Mouse (Mus musculus) stomach, postnatal 0 days (tissue): ENCODE measurements at regions not wholly inside any gene's neighbourhood (a gene's known extent, or its start where the extent isn't known, plus 50 kb on each side); places are given as distances from the start of the nearest gene placed in this dataset.

Source experiments
- ATAC-seq: fragments of 200-750 bp; cut with Nextera tagmentation; 2 replicates; pipeline ENCODE4 v1.8.0; 2017; ENCODE audit not compliant: low FRiP score, low TSS enrichment
- DNase-seq: peaks from one replicate; pipeline ENCODE4 v3.0.0-alpha.2; 2016; ENCODE audit warnings: low spot score
- H3K27ac ChIP-seq: fragments of 300-500 bp; sonication (generic); replicated peaks from 2 replicates; pipeline ENCODE4 v1.5.1; 2014; ENCODE audit warnings: mild to moderate bottlenecking, control low read depth
- H3K27me3 ChIP-seq: fragments of 300-500 bp; sonication (generic); 2 replicates; pipeline ENCODE4 v1.6.1; 2014; ENCODE audit warnings: low read length; ENCODE audit not compliant: control insufficient read depth, insufficient read depth
- H3K36me3 ChIP-seq: fragments of 300-500 bp; sonication (generic); 2 replicates; pipeline ENCODE4 v1.6.1; 2014; ENCODE audit warnings: low read length, mixed read lengths; ENCODE audit not compliant: control insufficient read depth, insufficient read depth
- H3K4me1 ChIP-seq: fragments of 300-500 bp; sonication (generic); replicated peaks from 2 replicates; pipeline ENCODE4 v1.6.1; 2014; ENCODE audit warnings: antibody characterized with exemption; ENCODE audit not compliant: control insufficient read depth, insufficient read depth
- H3K4me2 ChIP-seq: fragments of 300-500 bp; sonication (generic); replicated peaks from 2 replicates; pipeline ENCODE4 v1.6.1; 2014; ENCODE audit warnings: low read depth, mild to moderate bottlenecking, control low read depth, moderate library complexity
- H3K4me3 ChIP-seq: fragments of 300-500 bp; sonication (generic); 2 replicates; pipeline ENCODE4 v1.5.1; 2014; ENCODE audit warnings: low read depth, low read length, control low read depth
- H3K9ac ChIP-seq: fragments of 300-500 bp; sonication (generic); 2 replicates; pipeline ENCODE4 v1.6.1; 2014; ENCODE audit warnings: mild to moderate bottlenecking, low read length, control low read depth, mixed read lengths
- H3K9me3 ChIP-seq: fragments of 300-500 bp; sonication (generic); 2 replicates; pipeline ENCODE4 v1.6.1; 2016; ENCODE audit warnings: low read length; ENCODE audit not compliant: control insufficient read depth
- CTCF ChIP-seq: IDR thresholded peaks from 2 replicates; pipeline ENCODE4 v1.5.1; 2016; ENCODE audit warnings: antibody characterized with exemption, low read depth, mild to moderate bottlenecking, moderate library complexity
- EP300 ChIP-seq: optimal IDR thresholded peaks from 2 replicates; pipeline ENCODE3; 2016; ENCODE audit warnings: antibody characterized with exemption
- WGBS: fragments of 180-500 bp; shearing (Covaris S2); extraction: QIAGEN DNeasy Blood & Tissue Kit; methylation state at CpG from one replicate; pipeline ENCODE4 v1.1.7; 2014; 5-methylcytosine and 5-hydroxymethylcytosine counted together

- Histone ChIP-seq H3K4me2 (no peak overlapping the region), H3K4me3 (no peak overlapping the region), H3K9ac (no peak overlapping the region), H3K27ac (no peak overlapping the region), H3K9me3 (no peaks in the 10 kb centered on the region), H3K27me3 (no peaks in the 10 kb centered on the region), H3K4me1 (no peaks in the 10 kb centered on the region), H3K36me3 (no peaks in the 10 kb centered on the region)
- ATAC-seq (no peak), DNase-seq (no peak)
- 23% methylated on average over 3 of the region's 3 CpGs for WGBS
- TF ChIP-seq CTCF (no peak), EP300 (no peak)
Observed at GRCm38 (mm10) chr10:30470831-30471230, 129.7 kb downstream of the Trmt11 start.

DNA sequence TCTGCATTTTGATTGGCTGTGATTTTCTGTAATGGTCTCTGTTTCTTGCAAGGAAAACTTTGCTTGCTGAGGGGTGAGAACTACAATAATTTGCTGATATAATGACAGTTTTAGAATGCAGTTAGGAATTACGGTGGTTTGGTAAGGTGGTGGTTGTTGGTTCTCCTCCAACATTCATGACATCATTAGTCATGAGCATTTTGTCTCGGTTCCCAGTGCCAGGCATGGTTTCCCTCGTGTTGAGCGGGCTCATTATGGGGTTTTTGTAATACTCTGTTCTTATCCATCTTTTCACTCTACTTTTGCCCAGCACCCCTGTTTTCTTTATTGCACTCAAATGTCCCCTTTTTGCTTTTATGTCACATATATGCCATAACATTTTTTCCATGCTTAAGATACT is 149.9 kb downstream of the Trmt11 start:
- no peaks in the 10 kb centered on the region for H3K36me3 ChIP-seq
- DNase-seq (no peak), ATAC-seq (no peak)
- no peak overlapping the region for H3K4me3 ChIP-seq
- TF ChIP-seq CTCF (no peak), EP300 (no peak)
- H3K27me3 ChIP-seq: no peaks in the 10 kb centered on the region
- WGBS: 78% methylated on average over 4 of the region's 4 CpGs
- H3K9me3 ChIP-seq: no peaks in the 10 kb centered on the region
- no peak overlapping the region for H3K4me2 ChIP-seq
- no peak overlapping the region for H3K9ac ChIP-seq
- no peak overlapping the region for H3K27ac ChIP-seq
- no peaks in the 10 kb centered on the region for H3K4me1 ChIP-seq

- Histone ChIP-seq H3K4me1 (no peaks in the 10 kb centered on the region), H3K9me3 (no peaks in the 10 kb centered on the region), H3K27me3 (no peaks in the 10 kb centered on the region), H3K4me3 (no peak overlapping the region), H3K27ac (no peak overlapping the region), H3K36me3 (no peaks in the 10 kb centered on the region), H3K4me2 (no peak overlapping the region), H3K9ac (no peak overlapping the region)
- DNase-seq: no peak
- TF ChIP-seq EP300: no peak
- TF ChIP-seq CTCF: no peak
- no peak for ATAC-seq
- WGBS: 74% methylated on average over 2 of the region's 2 CpGs
Observed at GRCm38 (mm10) chr10:30447057-30447456, 153.5 kb downstream of the Trmt11 start.

DNA sequence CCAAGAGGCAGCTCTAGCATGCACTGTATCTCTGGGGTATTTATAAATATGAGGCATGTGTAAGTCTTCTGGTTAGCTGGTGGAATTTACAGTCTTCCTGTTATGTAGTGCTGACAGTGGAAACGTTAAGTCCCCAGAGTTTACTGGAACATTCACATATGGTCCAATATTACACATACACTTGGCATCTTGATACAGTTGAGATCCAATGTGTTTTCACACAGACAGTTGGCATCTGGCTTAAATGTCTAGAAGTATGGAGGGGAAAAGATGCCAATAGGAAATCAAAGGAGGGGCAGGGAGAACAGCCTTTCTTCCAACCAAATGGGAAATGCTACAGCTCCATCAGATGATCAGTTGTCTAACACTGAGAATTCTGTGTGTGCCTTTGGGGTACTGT is 154.0 kb downstream of the Trmt11 start:
- 40% methylated on average over 1 of the region's 1 CpGs for WGBS
- H3K27me3 ChIP-seq: no peaks in the 10 kb centered on the region

GRCm38 (mm10) chr10:30439802-30440201 is 160.7 kb downstream of the Trmt11 start:
- no peak overlapping the region for H3K4me3 ChIP-seq
- 35% methylated on average over 2 of the region's 2 CpGs for WGBS
- no peak for ATAC-seq
- no peaks in the 10 kb centered on the region for H3K27me3 ChIP-seq
- no peak overlapping the region for H3K4me2 ChIP-seq
- no peaks in the 10 kb centered on the region for H3K36me3 ChIP-seq
- TF ChIP-seq EP300 (no peak), CTCF (no peak)
- H3K4me1 ChIP-seq: no peaks in the 10 kb centered on the region
- H3K27ac ChIP-seq: no peak overlapping the region
- no peak for DNase-seq
- no peaks in the 10 kb centered on the region for H3K9me3 ChIP-seq
- H3K9ac ChIP-seq: no peak overlapping the region

More for the DNA sequence above, 154.0 kb downstream of the Trmt11 start:
- Histone ChIP-seq H3K9ac (no peak overlapping the region), H3K4me3 (no peak overlapping the region), H3K9me3 (no peaks in the 10 kb centered on the region), H3K36me3 (no peaks in the 10 kb centered on the region), H3K4me2 (no peak overlapping the region), H3K4me1 (no peaks in the 10 kb centered on the region), H3K27ac (no peak overlapping the region)
- TF ChIP-seq EP300: no peak
- TF ChIP-seq CTCF: no peak
- ATAC-seq (no peak), DNase-seq (no peak)

- H3K9ac ChIP-seq: no peak overlapping the region
- no peak for ATAC-seq
- H3K36me3 ChIP-seq: no peaks in the 10 kb centered on the region
- H3K4me1 ChIP-seq: no peaks in the 10 kb centered on the region
- no peak for TF ChIP-seq CTCF
- TF ChIP-seq EP300: no peak
- H3K9me3 ChIP-seq: no peaks in the 10 kb centered on the region
- H3K27me3 ChIP-seq: no peaks in the 10 kb centered on the region
- 32% methylated on average over 4 of the region's 4 CpGs for WGBS
- H3K4me2 ChIP-seq: no peak overlapping the region
- DNase-seq: no peak
- no peak overlapping the region for H3K27ac ChIP-seq
- H3K4me3 ChIP-seq: no peak overlapping the region
Observed at GRCm38 (mm10) chr10:30426420-30426923, 174.1 kb downstream of the Trmt11 start.
